Mouse (Mus musculus) bone marrow, adult 2 months (tissue): ENCODE data around the gene Olfr108. TPM values are rescaled to one million over a fixed set of nuclear protein-coding genes. Genes with fewer than 3 reads are reported as not detected.

Experiments used
- H3K27ac ChIP-seq: fragments of 200-500 bp; 2 replicates; pipeline ENCODE4 v1.5.1; 2012; ENCODE audit warnings: low read depth, mild to moderate bottlenecking, control low read depth, inconsistent platforms, low read length; ENCODE audit not compliant: control insufficient read depth, poor library complexity, insufficient read depth
- H3K4me1 ChIP-seq: fragments of 200-500 bp; 2 replicates; pipeline ENCODE4 v1.6.1; 2011; ENCODE audit warnings: low read length; ENCODE audit not compliant: control insufficient read depth, insufficient read depth
- H3K4me3 ChIP-seq: fragments of 200-500 bp; replicated peaks from 2 replicates; pipeline ENCODE3; 2011; ENCODE audit warnings: mild to moderate bottlenecking, low read depth, low read length, control low read depth; ENCODE audit not compliant: control insufficient read depth
- CTCF ChIP-seq: fragments of 200-500 bp; IDR thresholded peaks from 2 replicates; pipeline ENCODE4 v1.5.1; 2011; ENCODE audit warnings: low read length, control low read depth; ENCODE audit not compliant: control insufficient read depth, insufficient read depth
- POLR2A ChIP-seq: fragments of 200-500 bp; IDR thresholded peaks from 2 replicates; pipeline ENCODE4 v1.6.1; 2011; ENCODE audit warnings: low read depth, mild to moderate bottlenecking, control low read depth, low read length, borderline replicate concordance; ENCODE audit not compliant: control insufficient read depth
- WGBS: fragments of 180-500 bp; shearing (Covaris S2); methylation state at CpG from one replicate; pipeline ENCODE4 v1.1.7; 2018; 5-methylcytosine and 5-hydroxymethylcytosine counted together
- polyA plus RNA-seq: library from polyadenylated mRNA; stranded (reverse); fragments of >200 nt; gene quantifications from 2 replicates; pipeline ENCODE4 v1.2.4, GENCODE M21; 2011; ENCODE audit warnings: low replicate concordance; ENCODE audit not compliant: missing spikeins, insufficient read depth, insufficient read length

The Olfr108 gene
- not detected in 2 replicates for polyA plus RNA-seq

DNA sequence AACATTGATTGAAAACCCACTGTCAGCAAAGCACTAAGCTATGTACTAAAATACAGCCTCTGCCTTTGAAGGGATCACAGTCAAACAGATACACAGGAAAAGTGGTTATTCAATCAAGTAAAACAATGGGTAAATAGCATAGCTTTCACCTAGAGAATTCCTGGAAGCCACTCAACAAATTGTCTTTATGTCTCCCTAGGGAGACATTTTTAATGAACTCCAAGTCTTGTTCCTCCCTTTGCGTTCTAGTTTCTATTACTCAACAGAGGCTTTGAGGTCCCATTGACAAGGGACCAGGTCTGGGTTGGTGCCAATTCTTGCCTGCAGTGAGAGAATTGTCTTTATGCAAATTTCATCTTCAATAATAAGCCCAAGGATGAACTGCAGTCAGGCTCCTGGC is at the start of gene Olfr108:
TSS of gene Olfr108 (plus strand) at position 301 of the 400 bp plus-strand sequence.
- TF ChIP-seq CTCF (no peak), POLR2A (no peak)
- no peak within 1 kb of the TSS for H3K4me3 ChIP-seq
- H3K4me1 ChIP-seq: no peaks in the 10 kb centered on the region
- H3K27ac ChIP-seq: no peak within 1 kb of the TSS
- 74% methylated on average over 1 of the region's 1 CpGs for WGBS

- WGBS: 59% methylated on average over 3 of the region's 3 CpGs
- Histone ChIP-seq H3K4me3 (no peak within 1 kb of the TSS), H3K27ac (no peak within 1 kb of the TSS), H3K4me1 (no peaks in the 10 kb centered on the region)
- TF ChIP-seq CTCF (no peak), POLR2A (no peak)
Measured at GRCm38 (mm10) chr17:37398926-37399325, 46.4 kb upstream of the Olfr108 start, which contains the start of gene Olfr107. Gene Olfr107 (plus strand): TSS chr17:37399226.

- H3K4me3 ChIP-seq: no peak overlapping the region
- H3K27ac ChIP-seq: no peak overlapping the region
- H3K4me1 ChIP-seq: no peaks in the 10 kb centered on the region
- TF ChIP-seq POLR2A: no peak
- TF ChIP-seq CTCF: no peak
Measured at GRCm38 (mm10) chr17:37413380-37413779, 31.9 kb upstream of the Olfr108 start.

- Histone ChIP-seq H3K4me3 (no peak within 1 kb of the TSS), H3K4me1 (no peaks in the 10 kb centered on the region), H3K27ac (no peak within 1 kb of the TSS)
- WGBS: 83% methylated on average over 1 of the region's 1 CpGs
- TF ChIP-seq CTCF (no peak), POLR2A (no peak)
Measured at GRCm38 (mm10) chr17:37458616-37459015, 13.3 kb downstream of the Olfr108 start, which contains the start of gene Olfr109. Gene Olfr109 (plus strand): TSS chr17:37458916.

DNA sequence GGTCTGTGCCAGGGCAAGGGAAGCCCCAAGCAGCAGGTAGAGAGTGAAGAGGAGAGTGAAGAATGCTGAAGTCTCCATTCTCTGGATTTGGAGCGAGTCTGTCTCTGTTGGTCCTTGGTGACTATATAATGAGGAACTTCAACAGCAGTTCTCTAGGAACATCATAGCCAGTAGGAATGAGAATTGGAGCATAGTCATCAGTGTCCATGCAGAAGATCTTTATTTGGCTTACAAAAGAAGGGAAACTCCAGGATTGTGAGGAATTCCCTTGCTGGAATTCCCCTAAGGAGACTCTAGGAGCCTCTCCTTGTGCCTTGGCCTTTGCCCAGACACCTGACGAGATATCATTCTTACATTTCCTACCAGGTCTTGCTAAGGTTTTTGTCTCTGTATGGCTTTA is 38.2 kb downstream of the Olfr108 start, which contains the start of gene H2-M2:
TSS of gene H2-M2 (minus strand) at position 101 of the 400 bp plus-strand sequence.
- 75% methylated on average over 2 of the region's 2 CpGs for WGBS
- no peak within 1 kb of the TSS for H3K4me3 ChIP-seq
- no peak within 1 kb of the TSS for H3K27ac ChIP-seq
- no peaks in the 10 kb centered on the region for H3K4me1 ChIP-seq
- TF ChIP-seq POLR2A: no peak
- TF ChIP-seq CTCF: no peak

DNA sequence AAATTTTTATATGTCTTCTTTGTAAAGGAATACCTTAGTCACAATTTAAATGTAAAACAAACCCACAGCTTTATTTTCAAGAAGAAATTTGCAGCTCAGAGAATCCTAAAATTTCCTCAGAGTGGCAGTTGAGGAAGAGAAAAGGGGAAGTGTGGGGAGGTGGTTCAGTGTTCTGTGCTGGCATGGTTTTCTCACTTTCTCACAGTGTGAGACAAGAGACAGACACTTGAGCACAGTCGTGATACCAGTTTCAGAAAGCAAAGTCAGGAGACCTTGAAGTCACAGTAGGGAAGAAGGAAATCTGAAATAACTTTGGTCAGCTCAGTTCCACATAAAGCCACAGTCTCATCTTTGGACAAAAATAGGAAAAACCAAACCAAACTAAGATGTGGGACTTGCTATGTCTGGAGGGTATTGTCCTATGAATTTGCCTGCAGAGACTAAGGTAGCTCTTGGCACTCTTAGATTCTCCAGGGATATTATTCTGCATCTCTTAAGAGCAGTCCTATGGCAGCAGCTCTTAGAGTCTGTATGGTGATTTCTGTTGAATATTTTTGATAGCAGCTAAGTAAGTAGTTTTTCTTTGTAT is 46.7 kb downstream of the Olfr108 start, which contains the start of gene Olfr110:
TSS of gene Olfr110 (plus strand) at position 539 of the 589 bp plus-strand sequence.
- WGBS: 6% methylated on average over 1 of the region's 1 CpGs
- Histone ChIP-seq H3K4me1 (no peaks in the 10 kb centered on the region), H3K27ac (no peak within 1 kb of the TSS), H3K4me3 (no peak within 1 kb of the TSS)
- TF ChIP-seq CTCF: no peak
- TF ChIP-seq POLR2A: no peak

Other genes starting within 250 kb of the Olfr108 start
- not detected in 2 replicates for gene Olfr94, start 244.5 kb upstream of the Olfr108 start, polyA plus RNA-seq
- gene Olfr95, start 232.4 kb upstream of the Olfr108 start, polyA plus RNA-seq: 0.40 TPM in 1 of 2 replicates, not detected in the other
- not detected in 2 replicates for gene Olfr96, start 225.3 kb upstream of the Olfr108 start, polyA plus RNA-seq
- gene Olfr97, start 208.2 kb upstream of the Olfr108 start, polyA plus RNA-seq: not detected in 2 replicates
- gene Olfr98, start 181.7 kb upstream of the Olfr108 start, polyA plus RNA-seq: not detected in 2 replicates
- gene H2-M3, start 175.3 kb upstream of the Olfr108 start, polyA plus RNA-seq: 3.7 and 8.7 TPM in 2 replicates
- not detected in 2 replicates for gene Olfr99, start 162.0 kb upstream of the Olfr108 start, polyA plus RNA-seq
- gene Olfr101, start 141.2 kb upstream of the Olfr108 start, polyA plus RNA-seq: not detected in 2 replicates
- gene Olfr102, start 128.4 kb upstream of the Olfr108 start, polyA plus RNA-seq: not detected in 2 replicates
- gene Olfr103, start 105.8 kb upstream of the Olfr108 start, polyA plus RNA-seq: not detected in 2 replicates
- not detected in 2 replicates for gene Olfr104-ps, start 85.9 kb upstream of the Olfr108 start, polyA plus RNA-seq
- not detected in 2 replicates for gene Olfr105-ps, start 66.4 kb upstream of the Olfr108 start, polyA plus RNA-seq
- not detected in 2 replicates for gene Olfr106-ps, start 55.1 kb upstream of the Olfr108 start, polyA plus RNA-seq
- gene Olfr107, start 46.3 kb upstream of the Olfr108 start, polyA plus RNA-seq: not detected in 2 replicates
- not detected in 2 replicates for gene Olfr109, start 13.4 kb downstream of the Olfr108 start, polyA plus RNA-seq
- gene H2-M2, start 38.1 kb downstream of the Olfr108 start, polyA plus RNA-seq: not detected in 2 replicates
- gene Olfr110, start 47.0 kb downstream of the Olfr108 start, polyA plus RNA-seq: 0.59 and 1.5 TPM in 2 replicates
- not detected in 2 replicates for gene Olfr111, start 62.5 kb downstream of the Olfr108 start, polyA plus RNA-seq
- gene Olfr112, start 124.0 kb downstream of the Olfr108 start, polyA plus RNA-seq: not detected in 2 replicates
- not detected in 2 replicates for gene Olfr113, start 132.2 kb downstream of the Olfr108 start, polyA plus RNA-seq
- gene Olfr114, start 147.3 kb downstream of the Olfr108 start, polyA plus RNA-seq: not detected in 2 replicates
- not detected in 2 replicates for gene Olfr115, start 181.6 kb downstream of the Olfr108 start, polyA plus RNA-seq
- not detected in 2 replicates for gene Olfr116, start 181.7 kb downstream of the Olfr108 start, polyA plus RNA-seq
- gene Olfr117, start 218.3 kb downstream of the Olfr108 start, polyA plus RNA-seq: not detected in 2 replicates
- gene Olfr118, start 221.5 kb downstream of the Olfr108 start, polyA plus RNA-seq: not detected in 2 replicates